Mouse (Mus musculus) 3T3-L1 (cell line): ENCODE data around the gene Sox2.

Source experiments
- DNase-seq: peaks from one replicate; pipeline ENCODE4 v3.0.0-alpha.2; 2015; ENCODE audit warnings: low read depth, low spot score

Gene Sox2

GRCm38 (mm10) chr3:34660542-34661290 lies 10.5 kb downstream of the Sox2 start:
- DNase-seq, result no peak

DNA sequence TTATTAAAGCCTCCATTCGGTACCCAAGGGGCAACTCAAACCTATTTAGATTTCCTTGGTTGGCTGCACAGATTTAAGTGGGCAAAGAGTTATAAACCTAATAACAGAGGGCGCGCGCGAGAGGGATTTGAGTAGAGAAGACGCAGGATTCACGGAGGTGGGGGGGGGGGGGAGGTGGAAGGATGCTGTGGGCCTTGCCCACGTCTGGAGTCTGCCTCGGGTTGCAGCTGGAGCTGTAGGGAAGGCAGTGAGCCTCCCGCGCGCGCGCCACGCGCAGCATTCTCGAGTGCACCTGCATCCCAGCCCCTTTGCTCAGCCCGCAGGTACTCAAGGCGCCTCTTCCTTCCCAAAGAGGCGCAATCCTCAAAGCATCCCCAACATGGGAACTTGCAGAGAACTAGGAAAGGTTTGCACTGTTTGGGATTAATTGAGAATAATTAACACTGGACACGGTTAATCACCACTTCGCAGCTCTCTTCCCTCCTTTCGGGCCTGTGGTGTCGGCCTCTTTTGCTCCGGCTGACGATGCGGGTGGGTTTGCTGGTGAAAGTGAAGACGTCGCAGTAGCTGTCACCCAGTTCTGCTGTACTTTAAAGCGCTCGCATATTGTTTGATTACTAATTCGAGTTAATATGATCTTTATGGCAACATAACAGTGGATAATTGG lies 11.3 kb downstream of the Sox2 start:
- DNase-seq, result no peak

DNA sequence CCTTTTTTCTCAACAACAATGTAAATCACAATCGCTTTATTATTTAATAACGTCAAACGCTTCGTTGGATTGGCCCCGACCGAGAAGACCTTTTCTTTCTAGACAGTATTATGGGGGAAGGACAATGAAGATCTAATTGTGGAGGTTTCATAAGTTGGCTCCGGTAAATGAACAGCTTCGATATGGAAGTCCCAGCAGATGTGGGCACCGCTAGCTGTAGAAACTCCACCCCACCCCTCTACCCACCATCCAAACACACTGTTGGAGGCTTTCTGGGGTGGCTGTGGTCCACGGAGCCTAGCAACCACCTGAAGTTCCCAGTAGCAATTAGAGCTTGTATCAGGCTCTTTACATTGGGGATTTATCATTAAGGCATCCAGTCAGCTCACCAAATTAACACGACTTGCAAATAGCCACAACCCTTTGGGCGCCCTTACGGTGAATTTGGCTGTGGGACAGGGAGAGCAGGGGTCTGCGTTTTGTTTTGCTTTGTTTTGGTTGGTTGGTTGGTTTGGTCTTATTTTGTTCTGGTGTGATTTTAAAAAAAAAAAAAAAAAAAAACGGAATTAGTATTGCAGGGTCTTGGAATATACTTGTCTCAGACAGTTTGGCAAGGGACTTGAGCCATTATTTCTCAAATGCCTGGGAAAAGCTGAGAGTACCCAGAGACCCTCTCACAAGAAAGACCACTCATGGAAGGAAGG lies 12.0 kb downstream of the Sox2 start:
- DNase-seq, result no peak

GRCm38 (mm10) chr3:34662712-34663655 lies 12.8 kb downstream of the Sox2 start:
- DNase-seq, result no peak

DNA sequence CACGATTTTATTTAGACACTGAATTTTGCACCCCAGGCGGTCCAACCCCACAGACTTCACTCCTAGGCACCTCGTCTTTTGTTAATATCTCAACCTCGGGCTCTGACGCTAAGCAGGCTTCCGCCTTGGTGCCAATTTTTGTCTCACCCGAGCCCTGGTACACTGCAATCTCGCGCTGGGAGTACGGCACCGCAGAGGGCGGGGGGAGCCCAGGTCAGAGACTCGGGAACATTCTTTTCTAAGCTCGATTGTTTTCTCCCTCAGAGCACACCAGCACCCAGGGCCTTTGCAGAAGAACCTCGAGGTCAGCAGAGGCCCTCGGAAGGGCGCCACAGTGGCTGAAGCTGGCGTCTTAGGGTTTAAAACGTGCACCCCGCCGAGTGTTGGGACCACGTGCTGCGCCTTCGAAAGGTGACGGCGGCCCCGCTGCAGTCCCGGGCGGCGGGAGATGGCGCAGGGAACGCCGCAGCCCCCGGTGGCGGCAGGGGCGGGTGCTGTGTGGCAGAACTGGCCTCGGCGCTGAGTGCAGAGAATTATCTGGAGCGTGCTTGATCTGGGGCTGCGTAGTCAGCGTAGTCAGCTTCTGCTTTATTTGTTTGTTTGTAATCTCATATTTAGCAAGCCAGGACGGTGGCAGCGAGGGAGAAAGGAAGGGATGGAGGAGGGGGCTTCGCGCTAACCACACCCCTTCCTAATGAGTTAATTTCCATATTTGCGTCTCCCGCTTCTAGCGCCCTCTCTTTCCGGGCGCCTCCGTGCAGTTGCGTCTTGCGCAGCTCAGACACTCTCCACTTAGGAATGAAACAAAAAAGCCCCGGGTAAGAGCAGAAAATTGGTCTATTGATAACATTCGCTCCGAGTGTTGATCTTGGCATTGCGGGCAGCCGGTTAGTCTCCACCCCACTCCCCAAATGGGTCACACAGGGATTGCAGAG lies 13.8 kb downstream of the Sox2 start:
- no peak for DNase-seq

- no peak for DNase-seq
Measured at GRCm38 (mm10) chr3:34664636-34665531, 14.7 kb downstream of the Sox2 start.

DNA sequence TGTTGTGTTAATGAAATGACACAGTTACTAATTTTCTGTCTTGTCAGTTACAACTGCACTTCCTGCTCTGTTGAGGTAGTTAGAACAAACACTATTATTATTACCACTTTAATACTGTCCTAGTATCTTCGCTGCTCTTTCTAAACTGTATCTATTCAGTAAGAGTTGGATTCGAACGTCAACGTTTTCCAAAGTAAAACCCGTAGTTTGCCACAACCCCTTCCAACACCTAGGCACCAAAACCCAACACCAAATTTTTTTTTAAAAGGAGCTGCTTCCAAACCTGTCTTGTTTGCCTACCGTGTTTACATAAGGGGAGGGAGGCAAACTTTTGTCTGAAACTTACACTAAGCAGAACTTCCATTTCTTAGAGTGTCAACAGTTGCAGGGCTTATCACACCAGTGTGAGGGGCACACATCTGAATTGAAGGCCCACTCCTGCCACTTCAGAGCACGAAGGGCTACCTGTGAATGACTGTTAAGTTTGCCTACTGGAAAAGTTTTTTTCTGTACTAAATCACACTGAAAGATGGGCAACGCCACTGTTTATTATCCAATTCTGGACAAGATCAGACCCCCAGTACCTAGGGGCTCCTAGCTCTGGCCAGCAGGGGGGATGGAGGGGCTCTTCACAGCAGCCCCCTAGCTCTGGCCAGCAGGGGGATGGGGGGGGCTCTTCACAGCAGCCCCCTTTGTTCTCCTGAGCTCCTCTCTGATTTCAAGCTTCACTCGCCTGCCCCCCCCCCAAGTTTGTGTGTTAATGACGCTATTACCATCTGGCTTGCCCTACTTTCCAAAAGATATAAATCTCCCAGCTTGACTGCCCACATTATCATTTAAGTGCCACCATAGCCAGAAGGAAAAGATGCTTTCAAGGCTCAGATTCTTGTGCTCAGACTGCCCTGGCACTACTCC lies 15.8 kb downstream of the Sox2 start:
- DNase-seq, result no peak

DNA sequence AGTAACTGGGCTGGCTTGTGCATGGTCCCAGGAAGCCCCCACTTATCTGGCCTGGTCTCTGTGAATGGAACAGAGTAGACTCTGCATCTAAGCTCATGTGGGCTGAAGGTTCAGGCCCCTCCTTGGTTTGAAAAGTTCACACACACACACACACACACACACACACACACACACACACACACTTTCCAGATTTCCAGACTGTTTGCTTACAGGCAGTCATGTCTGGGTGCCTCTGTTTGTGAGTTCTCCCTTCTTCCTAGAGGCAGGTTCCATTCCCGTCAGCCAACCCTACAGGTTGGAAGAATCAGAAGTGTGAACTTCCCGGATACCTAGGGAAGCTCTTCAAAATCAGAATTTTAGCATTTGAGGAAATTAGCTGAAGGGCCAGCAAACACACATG lies 17.0 kb downstream of the Sox2 start:
- no peak for DNase-seq

DNA sequence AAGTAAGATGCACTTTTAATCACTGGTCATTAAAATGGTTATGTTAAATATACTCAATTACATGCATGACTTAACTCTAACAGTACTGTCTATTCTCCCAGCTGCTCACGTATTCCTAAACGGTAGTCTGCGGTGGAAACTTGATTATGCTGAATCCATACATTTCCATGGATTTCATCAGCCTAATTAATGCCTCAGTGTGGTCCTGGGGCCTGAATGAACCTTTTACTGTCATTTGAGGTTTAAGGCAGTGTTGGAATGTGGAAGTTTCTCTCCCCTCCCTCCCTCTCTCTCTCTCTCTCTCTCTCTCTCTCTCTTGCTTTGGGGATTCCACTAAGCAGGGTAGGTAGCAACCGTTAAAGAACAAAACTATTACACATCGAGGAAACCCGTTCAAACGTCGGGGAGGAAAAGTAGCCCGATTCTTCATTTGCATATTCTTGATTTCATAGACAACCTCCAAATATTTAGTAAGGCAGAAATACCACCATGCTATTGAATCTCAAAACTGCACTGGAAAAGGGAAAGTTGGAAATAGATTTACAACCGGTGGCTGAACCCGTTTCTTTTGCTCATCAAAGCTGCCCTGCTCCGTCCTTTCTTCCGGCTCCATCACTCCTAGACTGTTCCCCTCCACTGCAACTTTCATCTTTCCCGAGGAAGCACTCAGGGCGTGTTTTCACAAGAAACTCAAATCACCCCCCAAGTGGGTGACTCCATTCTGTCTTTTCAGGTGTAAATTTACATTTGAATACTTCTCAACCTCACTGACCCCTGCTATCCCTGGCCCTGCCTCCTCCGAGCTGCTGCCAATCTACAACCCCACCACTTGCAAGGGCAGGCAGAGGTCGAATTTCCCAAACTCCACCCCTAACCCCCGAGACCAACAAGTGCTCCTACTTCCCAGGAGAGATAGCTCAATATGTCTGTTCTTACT lies 17.9 kb downstream of the Sox2 start:
- DNase-seq, result no peak

DNA sequence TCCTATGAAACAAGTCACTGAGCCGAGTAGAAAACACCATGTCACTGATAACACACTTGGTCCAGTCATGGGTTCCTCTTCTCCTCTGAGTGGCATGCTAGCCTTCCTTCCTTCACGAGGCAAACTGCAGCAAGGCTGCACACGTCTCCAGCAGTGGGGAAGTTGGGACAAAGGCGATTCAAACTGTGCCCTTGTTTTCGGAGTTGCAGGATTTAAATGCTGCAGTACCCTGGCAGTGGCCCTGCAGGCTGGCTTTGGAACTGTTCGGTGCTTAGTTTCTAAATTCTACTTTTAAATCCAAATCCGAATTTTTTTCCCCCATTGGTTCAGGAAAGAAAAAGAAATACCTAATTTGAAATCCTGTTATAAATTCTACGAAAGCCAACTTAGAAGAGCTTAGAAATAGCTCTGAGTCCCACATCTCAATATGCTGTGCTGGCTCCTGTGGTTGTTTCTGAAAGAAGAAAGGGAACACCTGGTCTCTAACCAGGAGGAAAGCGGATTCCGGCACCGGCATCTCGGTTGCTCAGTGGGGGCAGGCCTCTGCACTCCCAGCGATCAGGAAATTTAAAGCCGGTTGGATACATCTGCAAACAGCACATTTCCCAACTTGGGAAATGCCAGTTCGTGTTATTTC lies 20.9 kb downstream of the Sox2 start:
- no peak for DNase-seq

- no peak for DNase-seq
Measured at GRCm38 (mm10) chr3:34678840-34679239, 28.6 kb downstream of the Sox2 start.

DNA sequence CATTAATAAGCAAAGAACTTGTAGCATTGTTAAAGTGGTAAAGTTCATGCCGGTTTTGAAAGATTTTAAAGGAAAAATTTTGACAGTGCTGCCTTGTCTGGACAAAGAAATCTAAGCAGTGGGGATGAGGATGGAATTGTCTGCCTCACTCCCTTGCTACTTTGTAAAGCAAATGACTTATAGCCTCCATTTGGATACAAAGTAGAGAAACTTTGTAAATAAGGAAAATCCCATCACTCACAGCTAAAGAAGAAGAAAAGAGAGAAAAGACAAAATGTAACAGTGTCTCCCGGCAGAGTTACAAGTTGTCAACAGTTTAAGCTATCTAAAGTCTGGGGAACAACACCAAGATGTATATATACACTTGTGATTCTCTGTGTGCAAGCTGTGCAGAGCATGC lies 29.2 kb downstream of the Sox2 start:
- DNase-seq, result no peak

DNA sequence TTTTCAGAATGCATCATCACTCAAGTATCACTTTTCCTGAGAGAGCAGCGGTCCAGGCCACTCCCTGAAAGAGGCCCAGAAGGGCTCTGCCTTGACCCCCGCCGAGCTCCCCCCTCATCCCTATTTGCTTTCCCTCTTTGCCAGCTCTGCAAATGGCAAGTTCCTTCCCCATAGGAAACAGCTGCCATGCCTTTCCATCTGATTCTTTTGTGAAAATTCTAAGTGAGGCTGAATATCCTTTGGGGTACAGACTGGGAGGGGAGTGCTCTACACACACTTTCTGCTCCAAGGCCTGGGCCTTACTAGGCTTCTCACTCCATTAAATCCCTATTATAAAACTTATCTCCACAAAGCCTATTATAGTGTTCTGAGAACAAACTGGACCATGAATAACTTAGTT lies 29.7 kb downstream of the Sox2 start:
- no peak for DNase-seq

DNA sequence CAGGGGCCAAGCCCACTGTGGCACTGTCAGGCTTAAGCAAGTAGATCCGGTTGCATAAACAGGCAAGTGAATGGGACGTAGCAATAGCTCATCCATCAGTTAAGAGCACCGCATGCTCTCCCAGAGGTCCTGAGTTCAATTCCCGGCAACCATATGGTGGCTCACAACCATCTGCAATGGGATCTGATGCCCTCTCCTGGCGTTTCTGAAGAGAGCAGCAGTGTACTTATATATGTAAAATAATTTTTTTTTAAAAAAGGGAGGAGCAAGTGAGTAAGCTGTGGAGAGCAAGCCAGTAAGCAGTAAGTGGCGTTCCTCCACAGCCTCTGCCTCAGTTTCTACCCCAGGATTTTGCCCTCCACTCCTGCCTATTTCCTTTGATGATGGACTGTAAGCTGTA lies 37.9 kb downstream of the Sox2 start:
- no peak for DNase-seq

DNA sequence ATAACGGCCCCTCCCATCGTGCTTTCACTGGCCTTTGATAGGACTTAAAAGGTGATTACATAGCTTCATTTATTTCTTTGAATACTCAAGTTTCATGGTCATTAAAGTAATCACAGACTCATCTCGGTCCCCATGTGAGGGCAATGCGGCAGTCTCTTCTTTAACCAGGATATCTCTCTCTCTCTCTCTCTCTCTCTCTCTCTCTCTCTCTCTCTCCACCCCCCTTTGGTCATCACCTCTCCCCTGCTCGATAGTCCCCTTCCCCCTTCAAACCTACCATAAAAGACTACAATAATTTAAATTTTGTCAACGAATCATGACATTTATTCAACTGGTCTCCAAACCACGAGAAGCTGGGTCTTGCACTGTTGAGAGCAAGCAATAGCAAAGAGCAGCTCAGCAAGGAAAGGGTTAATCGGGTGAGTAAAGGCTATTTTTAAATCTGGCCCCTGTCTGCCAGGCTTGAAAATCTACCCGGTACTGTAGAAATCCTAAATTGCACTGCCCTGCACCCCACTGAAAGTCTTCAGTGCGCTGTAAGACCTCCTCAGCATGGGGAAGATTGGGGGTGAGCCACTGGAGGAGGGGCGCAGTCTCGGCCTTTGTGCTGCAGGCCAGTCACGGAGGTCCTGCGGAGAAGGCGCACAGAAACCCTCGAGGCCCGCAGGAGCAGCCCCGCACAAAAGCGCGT lies 41.6 kb downstream of the Sox2 start:
- DNase-seq, result no peak

DNA sequence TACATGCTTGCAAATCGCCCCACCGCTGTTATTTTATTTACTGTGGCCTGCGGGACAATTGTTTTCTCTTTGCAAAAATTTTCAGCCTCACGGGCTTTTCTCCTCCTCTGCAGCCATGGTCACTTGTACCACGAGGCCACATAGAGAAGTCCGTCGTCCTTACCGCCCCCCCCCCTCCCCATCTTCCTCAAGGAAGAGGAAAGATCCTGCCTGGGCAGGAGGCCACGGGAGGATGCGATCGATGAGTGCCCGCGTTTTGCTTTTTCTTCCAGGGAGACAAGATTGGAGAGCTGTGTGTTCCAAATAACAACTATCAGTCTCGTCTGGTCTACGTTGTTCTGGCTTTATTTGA lies 42.2 kb downstream of the Sox2 start:
- DNase-seq, result no peak
